Mouse (Mus musculus) ES-Bruce4 (cell line): ENCODE results near the gene St6galnac6.

Source experiments
- CTCF ChIP-seq: IDR thresholded peaks from one replicate; pipeline ENCODE4 v1.8.1; 2011; ENCODE audit warnings: low read depth, low read length
- EP300 ChIP-seq: IDR thresholded peaks from 2 replicates; pipeline ENCODE4 v1.6.1; 2011; ENCODE audit warnings: low read depth, low read length; ENCODE audit not compliant: insufficient read depth

DNA sequence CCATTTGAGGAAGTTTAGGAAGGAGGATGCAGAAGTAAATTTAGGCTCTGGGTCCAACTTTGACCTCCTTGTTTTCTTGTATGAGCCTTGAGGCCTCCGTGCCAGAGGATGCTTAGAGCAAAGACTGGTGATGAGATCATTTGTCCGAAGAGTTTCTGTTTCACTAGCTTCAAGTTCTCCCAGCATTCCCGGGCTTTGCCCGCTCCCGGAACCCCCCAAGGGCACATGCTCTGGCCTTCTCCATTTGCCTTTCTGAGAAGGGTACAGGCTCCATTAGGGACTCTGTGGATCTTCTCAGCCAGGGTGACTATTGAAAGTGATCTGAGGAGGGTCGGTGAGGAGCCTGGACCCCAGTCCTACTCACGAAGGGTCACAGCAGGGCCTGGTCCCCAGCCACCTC is 47.9 kb downstream of the St6galnac6 start:
- TF ChIP-seq CTCF (no peak), EP300 (no peak)
